Mouse (Mus musculus) MEL-GATA-1-ER (cell line): ENCODE results near the gene Slc8a1.

Experiments used
- DNase-seq: peaks from one replicate; pipeline ENCODE4 v3.0.0-alpha.2; 2012; ENCODE audit warnings: low read depth; ENCODE audit errors: extremely low read depth

The Slc8a1 gene

GRCm38 (mm10) chr17:81427245-81427644, 310.9 kb downstream of the Slc8a1 start:
- DNase-seq, result no peak

- peak; percentile 19 for DNase-seq
These were observed 313.8 kb downstream of the Slc8a1 start for GRCm38 (mm10) chr17:81424256-81424912.

DNA sequence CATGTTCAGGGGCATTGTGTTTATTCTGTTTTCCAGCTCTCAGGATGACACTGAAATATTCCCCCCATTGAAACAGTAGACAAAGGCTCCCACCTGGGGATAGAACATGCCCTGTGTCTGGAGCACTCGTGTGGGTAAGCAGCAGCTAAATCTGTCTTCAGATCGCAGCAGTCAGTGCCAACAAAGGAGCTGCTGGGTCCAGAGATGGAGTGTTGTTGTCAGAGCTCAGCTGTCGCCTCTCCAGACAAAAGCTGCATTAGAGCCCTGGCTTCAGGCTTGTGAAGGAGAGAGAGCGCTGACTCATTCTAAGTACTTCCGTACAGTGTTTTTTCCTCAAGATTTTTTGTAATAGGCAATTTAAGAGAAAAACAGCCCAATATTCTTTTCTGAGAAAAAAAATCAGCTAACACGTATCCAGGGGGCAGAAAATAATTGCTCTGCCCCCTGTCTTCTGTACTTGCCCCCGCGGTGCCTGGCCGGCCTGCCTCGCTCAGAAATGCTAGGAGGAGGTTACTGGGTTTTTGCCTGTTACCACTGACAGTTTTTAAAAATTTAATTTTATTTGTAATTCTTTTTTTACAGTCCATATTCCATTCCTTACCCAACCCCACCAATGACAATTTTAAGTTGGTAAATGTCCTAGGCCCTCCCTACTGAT, 318.2 kb downstream of the Slc8a1 start:
- no peak for DNase-seq

DNA sequence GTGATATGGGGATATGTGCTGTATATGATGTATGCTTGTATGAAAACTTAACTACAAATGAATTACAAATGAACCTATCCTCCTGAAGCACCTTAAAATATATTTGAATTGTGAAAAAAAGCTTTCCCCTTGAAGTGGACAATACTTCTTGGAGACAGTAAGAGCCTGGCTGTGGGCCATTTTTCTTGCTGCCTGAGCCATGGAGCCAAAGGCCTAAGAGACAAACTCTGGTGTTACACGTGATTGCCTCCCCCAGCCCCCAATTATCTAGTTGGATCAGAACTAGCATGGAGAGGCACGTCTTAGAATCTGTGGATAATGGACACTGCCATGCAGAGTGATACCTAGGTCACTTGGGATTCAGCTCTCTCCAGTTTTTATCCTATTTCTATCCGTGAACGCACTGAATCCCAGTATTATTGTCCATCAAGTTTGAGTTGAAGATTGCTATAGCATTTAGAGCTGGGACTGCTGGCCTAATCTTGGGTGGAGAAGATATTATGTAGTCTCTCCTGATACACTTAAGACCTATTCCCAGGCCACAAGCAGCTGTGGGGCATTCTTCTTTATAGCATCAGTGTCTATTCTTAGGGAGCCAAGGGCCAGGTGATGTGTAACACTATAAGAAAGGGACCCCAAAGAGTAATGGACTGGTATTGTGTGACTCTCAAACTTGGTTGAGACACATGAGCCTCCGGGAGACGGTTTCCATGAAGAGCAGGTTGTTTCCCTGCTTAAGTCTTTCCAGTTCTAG, 321.6 kb downstream of the Slc8a1 start:
- no peak for DNase-seq

GRCm38 (mm10) chr17:81412736-81413135, 325.4 kb downstream of the Slc8a1 start:
- no peak for DNase-seq

GRCm38 (mm10) chr17:81404225-81404624, 334.0 kb downstream of the Slc8a1 start:
- DNase-seq, result no peak

DNA sequence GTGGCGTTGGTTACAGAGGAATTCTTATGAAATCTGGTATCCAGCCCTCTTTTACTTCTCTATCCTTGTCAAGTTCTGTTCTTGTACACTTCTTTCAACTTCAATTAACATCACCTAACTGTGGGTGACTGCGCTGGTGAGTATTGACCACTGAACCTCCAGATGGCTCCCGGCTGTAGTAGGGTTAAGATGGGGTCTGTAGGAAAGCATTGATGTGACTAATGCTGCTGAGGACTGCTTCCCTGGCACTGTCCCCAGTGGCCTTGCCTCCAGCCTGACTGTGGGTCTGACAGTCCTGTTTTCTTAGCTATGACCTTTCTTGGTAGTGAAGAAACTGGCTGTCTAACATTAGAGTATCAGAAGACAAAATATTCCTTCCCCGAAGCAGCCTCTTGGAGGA, 335.1 kb downstream of the Slc8a1 start:
- DNase-seq, result no peak

- DNase-seq, result no peak
These were observed 335.5 kb downstream of the Slc8a1 start for GRCm38 (mm10) chr17:81402636-81403035.

DNA sequence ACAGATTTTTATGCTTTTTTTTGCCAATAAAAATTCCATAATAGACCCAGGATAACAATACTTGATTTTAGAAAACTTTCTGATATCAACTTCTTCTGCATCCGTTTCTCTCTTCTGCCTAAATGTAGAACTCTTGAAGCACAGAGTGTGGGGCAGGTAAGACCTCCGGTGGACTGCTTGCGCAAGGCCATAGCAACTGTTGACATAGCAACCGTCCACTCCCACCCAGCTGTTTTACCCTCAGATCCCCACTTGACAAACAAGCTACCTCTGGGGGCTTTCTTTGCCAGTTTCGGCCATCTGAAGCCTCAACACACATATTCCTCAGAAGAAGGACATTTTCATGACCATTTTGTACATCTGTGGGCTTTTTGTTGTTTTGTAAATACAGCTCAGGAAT, 337.8 kb downstream of the Slc8a1 start:
- no peak for DNase-seq

DNA sequence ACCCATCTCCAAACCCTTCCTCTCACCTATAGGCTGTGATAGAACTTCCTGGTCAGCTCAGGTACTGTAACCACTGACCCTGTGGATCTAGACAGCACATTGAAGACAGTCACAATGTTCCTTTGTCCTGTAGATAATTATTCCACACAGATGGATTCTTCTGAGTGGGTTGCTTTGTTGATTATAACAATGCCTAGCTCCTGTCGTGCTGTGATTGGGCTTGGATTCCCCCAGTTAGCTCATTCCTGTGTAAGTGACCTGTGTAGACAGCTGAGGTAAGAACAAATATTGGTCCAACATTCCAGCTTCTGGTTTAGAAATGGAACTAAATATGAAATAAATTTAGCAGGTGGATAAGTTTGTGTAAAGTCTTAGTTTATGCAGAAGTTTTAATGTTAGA, 340.7 kb downstream of the Slc8a1 start:
- DNase-seq, result no peak

DNA sequence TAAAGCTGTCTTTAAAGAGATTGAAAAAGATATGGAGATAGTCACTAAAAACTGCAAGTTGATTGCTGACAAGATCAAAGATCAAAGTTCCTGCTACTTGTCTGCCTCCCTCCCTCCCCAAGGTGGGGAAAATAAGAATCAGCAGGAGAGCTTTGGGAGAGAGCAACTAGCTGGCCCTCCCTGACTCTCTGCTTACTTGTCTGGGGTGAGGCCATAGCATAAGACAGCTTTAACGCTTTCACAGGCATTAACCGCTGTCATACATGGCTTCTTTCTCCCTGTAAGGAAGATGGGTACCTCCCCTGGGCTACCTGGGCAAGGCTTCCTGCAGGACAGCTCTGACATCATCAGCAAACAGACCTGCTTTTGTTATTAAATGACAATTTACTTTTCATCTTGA, 344.1 kb downstream of the Slc8a1 start:
- DNase-seq, result no peak

GRCm38 (mm10) chr17:81393040-81393439, 345.1 kb downstream of the Slc8a1 start:
- no peak for DNase-seq

- DNase-seq, result no peak
These were observed 346.7 kb downstream of the Slc8a1 start for GRCm38 (mm10) chr17:81391478-81391877.

- DNase-seq, result no peak
These were observed 347.4 kb downstream of the Slc8a1 start for GRCm38 (mm10) chr17:81390790-81391189.

- no peak for DNase-seq
These were observed 352.1 kb downstream of the Slc8a1 start for GRCm38 (mm10) chr17:81386118-81386517.

DNA sequence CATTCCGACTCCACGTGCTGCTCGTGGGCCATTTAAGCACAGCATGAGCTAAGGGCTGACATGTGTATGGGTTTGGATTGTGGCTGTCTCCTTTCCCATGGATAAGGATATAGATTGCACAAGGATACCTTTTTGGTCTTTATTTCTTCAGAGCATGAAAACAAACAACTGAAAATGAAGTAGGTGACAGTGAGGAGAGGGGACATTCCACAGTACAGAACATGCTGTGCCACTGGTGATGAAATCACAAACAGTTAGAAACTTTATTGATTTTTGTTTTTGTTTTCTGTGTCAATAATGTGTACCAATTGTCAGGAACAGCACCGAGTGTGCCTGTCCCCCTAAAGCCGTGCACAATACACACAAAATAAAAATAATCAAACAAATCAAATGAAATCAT, 352.7 kb downstream of the Slc8a1 start:
- DNase-seq, result no peak

- DNase-seq, result no peak
These were observed 354.7 kb downstream of the Slc8a1 start for GRCm38 (mm10) chr17:81383461-81383860.

DNA sequence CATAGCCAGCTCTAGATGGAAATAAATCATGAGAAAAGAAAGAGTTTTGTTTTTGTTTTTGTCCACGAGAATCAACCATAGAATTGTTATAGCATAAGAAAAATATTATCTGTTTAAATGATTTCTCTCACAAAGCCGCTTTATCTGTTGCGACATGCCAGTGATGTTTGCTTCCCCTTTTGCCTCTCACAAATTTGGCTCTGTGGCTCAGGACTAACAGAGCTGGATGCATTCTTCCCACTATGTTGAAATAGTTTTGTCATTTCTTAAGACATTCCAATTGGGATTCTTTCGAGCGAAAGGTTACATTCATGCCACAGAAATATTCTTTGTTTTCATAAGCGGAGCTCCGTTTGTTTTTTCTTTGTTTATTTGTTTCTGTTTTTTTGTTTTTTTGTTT, 359.7 kb downstream of the Slc8a1 start:
- DNase-seq, result no peak

DNA sequence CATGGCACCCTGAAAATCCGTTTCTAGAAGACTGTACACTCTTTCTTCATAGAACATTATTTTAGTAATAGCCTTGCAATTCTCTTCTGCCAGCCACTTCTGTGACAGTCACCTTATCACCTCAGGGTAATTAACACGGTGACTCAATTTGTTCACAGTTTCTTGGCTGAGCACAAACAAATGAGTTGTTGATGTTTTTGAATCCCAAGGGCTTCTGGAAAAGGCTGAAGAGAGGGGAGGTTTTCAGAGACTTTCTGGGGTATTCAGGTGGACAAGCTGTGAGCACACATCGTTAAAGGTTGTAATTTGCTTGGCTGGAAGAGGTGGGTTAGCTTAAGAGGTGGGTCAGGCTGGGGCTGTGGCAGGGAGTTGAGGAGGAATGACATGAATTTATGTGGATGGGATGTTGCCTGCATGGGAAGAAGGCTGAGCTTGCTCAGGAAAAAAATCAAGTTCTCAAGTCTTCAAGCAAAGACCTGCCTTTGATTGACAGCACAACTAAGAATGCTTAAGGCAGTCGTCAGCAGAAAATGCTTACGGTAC, 360.3 kb downstream of the Slc8a1 start:
- no peak for DNase-seq

- no peak for DNase-seq
These were observed 361.0 kb downstream of the Slc8a1 start for GRCm38 (mm10) chr17:81377195-81377594.

DNA sequence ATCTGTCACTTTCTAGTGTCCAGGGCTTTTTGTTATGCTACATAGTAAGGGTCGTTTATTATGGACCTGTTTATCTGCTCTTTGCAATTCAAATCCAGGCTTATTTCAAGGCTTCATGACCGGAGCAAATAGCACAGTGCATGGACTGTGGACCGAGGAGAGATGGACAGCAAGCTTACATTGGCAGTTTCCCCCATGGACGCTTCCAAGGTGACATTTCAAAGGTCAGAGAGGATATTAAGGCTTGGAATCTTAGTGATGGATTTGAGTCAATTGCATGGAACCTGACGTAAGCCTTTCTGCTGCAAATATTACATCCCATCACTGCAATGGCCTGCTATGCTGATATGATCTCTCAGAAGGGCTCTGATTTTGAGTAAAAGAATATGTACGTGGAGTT, 362.3 kb downstream of the Slc8a1 start:
- DNase-seq, result no peak

DNA sequence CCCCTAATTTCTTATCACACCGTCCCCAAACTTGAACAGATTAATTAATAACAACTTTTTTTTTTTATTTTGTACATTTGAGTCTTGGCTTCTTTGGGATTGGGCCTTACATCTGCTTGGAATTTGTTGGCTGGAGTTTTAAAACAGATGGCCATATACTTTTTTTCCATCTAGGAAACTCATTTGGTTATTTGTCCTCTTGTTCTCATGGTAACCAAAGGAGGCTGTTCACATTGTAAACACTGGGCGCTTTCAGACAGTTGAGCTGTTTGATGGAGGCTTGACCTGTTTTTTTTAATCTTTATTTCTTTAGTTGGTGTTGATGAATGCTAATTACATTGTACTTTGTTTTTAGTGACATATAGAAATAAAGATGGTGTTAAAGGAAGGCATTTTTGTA, 369.1 kb downstream of the Slc8a1 start:
- DNase-seq, result no peak
